Mouse (Mus musculus): ENCODE measurements around the gene March5. TPM values are rescaled to one million over a fixed set of nuclear protein-coding genes. Genes with fewer than 3 reads are reported as not detected.
"Not testable (repeated sequence)": the region's sequence is repeated elsewhere in the genome, so short reads cannot be mapped to it uniquely, and the experiment has no call there.

March5 gene
- polyA plus RNA-seq, 1 experiment from 2014 or later = 102 TPM

- not testable (repeated sequence) for H3K9ac ChIP-seq (ENCODE audit: low read depth, low read length); H3K27ac ChIP-seq (replicated peaks; ENCODE audit: low read depth, low read length); ATAC-seq (ENCODE audit: low read depth); H3K9me3 ChIP-seq (ENCODE audit: control insufficient read depth, low read length); H3K4me2 ChIP-seq (ENCODE audit: low read depth, low read length); DNase-seq (ENCODE audit: low spot score); H3K4me3 ChIP-seq (ENCODE audit: low read depth, low read length); H3K27me3 ChIP-seq (replicated peaks; ENCODE audit: control insufficient read depth, insufficient read depth, low read length); H3K36me3 ChIP-seq (ENCODE audit: control insufficient read depth, insufficient read depth, low read length)
- H3K4me1 ChIP-seq (ENCODE audit: control insufficient read depth, insufficient read depth, low read length) = peaks cover 10% of the 10 kb centered on the region
Observed at GRCm38 (mm10) chr19:37205155-37205554, 2.2 kb upstream of the March5 start.

- peak overlapping the region; percentile 28; the same call in 1 of the 2 replicates for H3K27ac ChIP-seq (replicated peaks; ENCODE audit: low read depth, low read length)
- peaks cover 10% of the 10 kb centered on the region for H3K4me1 ChIP-seq (ENCODE audit: control insufficient read depth, insufficient read depth, low read length)
- ATAC-seq (ENCODE audit: low read depth) (peak; percentile 72), DNase-seq (ENCODE audit: low spot score) (peak; percentile 25)
- H3K4me2 ChIP-seq (ENCODE audit: low read depth, low read length) = peak overlapping the region; percentile 94
- peaks cover 14% of the 10 kb centered on the region for H3K36me3 ChIP-seq (ENCODE audit: control insufficient read depth, insufficient read depth, low read length)
- peak overlapping the region; percentile 98 for H3K9ac ChIP-seq (ENCODE audit: low read depth, low read length)
- no peaks in the 10 kb centered on the region for H3K9me3 ChIP-seq (ENCODE audit: control insufficient read depth, low read length)
- WGBS = under 1% methylated on average over 21 of the region's 47 CpGs
- H3K4me3 ChIP-seq (ENCODE audit: low read depth, low read length) = peak overlapping the region; percentile 97
- no peaks in the 10 kb centered on the region for H3K27me3 ChIP-seq (replicated peaks; ENCODE audit: control insufficient read depth, insufficient read depth, low read length)
Observed at GRCm38 (mm10) chr19:37206641-37207302, 571 bp upstream of the March5 start.

- peak within 1 kb of the TSS; percentile 98 for H3K9ac ChIP-seq (ENCODE audit: low read depth, low read length)
- under 1% methylated on average over 15 of the region's 15 CpGs for WGBS
Observed at GRCm38 (mm10) chr19:37208176-37208755, 923 bp downstream of the March5 start, which contains the start of gene Cpeb3. Gene Cpeb3 (minus strand): TSS chr19:37208601.

GRCm38 (mm10) chr19:37208986-37209385 lies 1.6 kb downstream of the March5 start:
- peaks cover 27% of the 10 kb centered on the region for H3K36me3 ChIP-seq (ENCODE audit: control insufficient read depth, insufficient read depth, low read length)
- no peak overlapping the region for H3K27ac ChIP-seq (replicated peaks; ENCODE audit: low read depth, low read length)
- DNase-seq (ENCODE audit: low spot score) (no peak), ATAC-seq (ENCODE audit: low read depth) (no peak)
- H3K27me3 ChIP-seq (replicated peaks; ENCODE audit: control insufficient read depth, insufficient read depth, low read length) = no peaks in the 10 kb centered on the region
- H3K4me1 ChIP-seq (ENCODE audit: control insufficient read depth, insufficient read depth, low read length) = peaks cover 10% of the 10 kb centered on the region
- peak overlapping the region; percentile 94 for H3K4me2 ChIP-seq (ENCODE audit: low read depth, low read length)
- 74% methylated on average over 7 of the region's 7 CpGs for WGBS
- peak overlapping the region; percentile 97 for H3K4me3 ChIP-seq (ENCODE audit: low read depth, low read length)
- no peaks in the 10 kb centered on the region for H3K9me3 ChIP-seq (ENCODE audit: control insufficient read depth, low read length)
- peak overlapping the region; percentile 98 for H3K9ac ChIP-seq (ENCODE audit: low read depth, low read length)

More at GRCm38 (mm10) chr19:37208176-37208755, 923 bp downstream of the March5 start, which contains the start of gene Cpeb3:
- Histone ChIP-seq H3K27ac (replicated peaks; ENCODE audit: low read depth, low read length) (peak within 1 kb of the TSS; percentile 86), H3K4me2 (ENCODE audit: low read depth, low read length) (peak within 1 kb of the TSS; percentile 94), H3K36me3 (ENCODE audit: control insufficient read depth, insufficient read depth, low read length) (peaks cover 26% of the 10 kb centered on the region), H3K4me3 (ENCODE audit: low read depth, low read length) (peak within 1 kb of the TSS; percentile 97), H3K4me1 (ENCODE audit: control insufficient read depth, insufficient read depth, low read length) (peaks cover 10% of the 10 kb centered on the region), H3K27me3 (replicated peaks; ENCODE audit: control insufficient read depth, insufficient read depth, low read length) (no peaks in the 10 kb centered on the region), H3K9me3 (ENCODE audit: control insufficient read depth, low read length) (no peaks in the 10 kb centered on the region)
- no peak for ATAC-seq (ENCODE audit: low read depth)
- DNase-seq (ENCODE audit: low spot score) = peak; percentile 71

- peaks cover 27% of the 10 kb centered on the region for H3K36me3 ChIP-seq (ENCODE audit: control insufficient read depth, insufficient read depth, low read length)
- H3K9ac ChIP-seq (ENCODE audit: low read depth, low read length) = no peak overlapping the region
- H3K27ac ChIP-seq (replicated peaks; ENCODE audit: low read depth, low read length) = no peak overlapping the region
- 0 out of 2 replicates have a peak overlapping the region, but pooled peaks have one; percentile 94 for H3K4me2 ChIP-seq (ENCODE audit: low read depth, low read length)
- H3K4me1 ChIP-seq (ENCODE audit: control insufficient read depth, insufficient read depth, low read length) = peaks cover 10% of the 10 kb centered on the region
- 0 out of 2 replicates have a peak overlapping the region, but pooled peaks have one; percentile 97 for H3K4me3 ChIP-seq (ENCODE audit: low read depth, low read length)
- ATAC-seq (ENCODE audit: low read depth) (no peak), DNase-seq (ENCODE audit: low spot score) (no peak)
- H3K27me3 ChIP-seq (replicated peaks; ENCODE audit: control insufficient read depth, insufficient read depth, low read length) = no peaks in the 10 kb centered on the region
- H3K9me3 ChIP-seq (ENCODE audit: control insufficient read depth, low read length) = no peaks in the 10 kb centered on the region
- 89% methylated on average over 8 of the region's 8 CpGs for WGBS
Observed at GRCm38 (mm10) chr19:37209467-37210128, 2.3 kb downstream of the March5 start.

- 98% methylated on average over 4 of the region's 4 CpGs for WGBS
- Histone ChIP-seq H3K4me1 (ENCODE audit: control insufficient read depth, insufficient read depth, low read length) (peaks cover 10% of the 10 kb centered on the region), H3K27ac (replicated peaks; ENCODE audit: low read depth, low read length) (no peak overlapping the region), H3K4me3 (ENCODE audit: low read depth, low read length) (no peak overlapping the region), H3K9ac (ENCODE audit: low read depth, low read length) (no peak overlapping the region), H3K9me3 (ENCODE audit: control insufficient read depth, low read length) (no peaks in the 10 kb centered on the region), H3K4me2 (ENCODE audit: low read depth, low read length) (no peak overlapping the region), H3K36me3 (ENCODE audit: control insufficient read depth, insufficient read depth, low read length) (peaks cover 31% of the 10 kb centered on the region), H3K27me3 (replicated peaks; ENCODE audit: control insufficient read depth, insufficient read depth, low read length) (no peaks in the 10 kb centered on the region)
- DNase-seq (ENCODE audit: low spot score) = no peak
- ATAC-seq (ENCODE audit: low read depth) = no peak
Observed at GRCm38 (mm10) chr19:37210457-37210856, 3.1 kb downstream of the March5 start.

GRCm38 (mm10) chr19:37211416-37211815 lies 4.1 kb downstream of the March5 start:
- ATAC-seq (ENCODE audit: low read depth) (no peak), DNase-seq (ENCODE audit: low spot score) (no peak)
- Histone ChIP-seq H3K4me1 (ENCODE audit: control insufficient read depth, insufficient read depth, low read length) (peaks cover 10% of the 10 kb centered on the region), H3K9ac (ENCODE audit: low read depth, low read length) (no peak overlapping the region), H3K4me2 (ENCODE audit: low read depth, low read length) (no peak overlapping the region), H3K27ac (replicated peaks; ENCODE audit: low read depth, low read length) (no peak overlapping the region), H3K36me3 (ENCODE audit: control insufficient read depth, insufficient read depth, low read length) (peaks cover 38% of the 10 kb centered on the region), H3K4me3 (ENCODE audit: low read depth, low read length) (no peak overlapping the region), H3K9me3 (ENCODE audit: control insufficient read depth, low read length) (no peaks in the 10 kb centered on the region), H3K27me3 (replicated peaks; ENCODE audit: control insufficient read depth, insufficient read depth, low read length) (no peaks in the 10 kb centered on the region)
- WGBS = 85% methylated on average over 3 of the region's 3 CpGs

- no peaks in the 10 kb centered on the region for H3K27me3 ChIP-seq (replicated peaks; ENCODE audit: control insufficient read depth, insufficient read depth, low read length)
- no peak overlapping the region for H3K4me2 ChIP-seq (ENCODE audit: low read depth, low read length)
- H3K9ac ChIP-seq (ENCODE audit: low read depth, low read length) = no peak overlapping the region
- no peak overlapping the region for H3K4me3 ChIP-seq (ENCODE audit: low read depth, low read length)
- H3K9me3 ChIP-seq (ENCODE audit: control insufficient read depth, low read length) = no peaks in the 10 kb centered on the region
- H3K27ac ChIP-seq (replicated peaks; ENCODE audit: low read depth, low read length) = no peak overlapping the region
- no peaks in the 10 kb centered on the region; the same call in 1 of the 2 replicates for H3K4me1 ChIP-seq (ENCODE audit: control insufficient read depth, insufficient read depth, low read length)
- H3K36me3 ChIP-seq (ENCODE audit: control insufficient read depth, insufficient read depth, low read length) = peaks cover 66% of the 10 kb centered on the region
- 80% methylated on average over 2 of the region's 2 CpGs for WGBS
- ATAC-seq (ENCODE audit: low read depth) (no peak), DNase-seq (ENCODE audit: low spot score) (no peak)
Observed at GRCm38 (mm10) chr19:37214711-37215110, 7.4 kb downstream of the March5 start.

Data from embryonic facial prominence, embryonic 14.5 days (tissue).